Mouse (Mus musculus): ENCODE measurements at regions not wholly inside any gene's neighbourhood (a gene's known extent, or its start where the extent isn't known, plus 50 kb on each side); places are given as distances from the start of the nearest gene placed in this dataset.

DNA sequence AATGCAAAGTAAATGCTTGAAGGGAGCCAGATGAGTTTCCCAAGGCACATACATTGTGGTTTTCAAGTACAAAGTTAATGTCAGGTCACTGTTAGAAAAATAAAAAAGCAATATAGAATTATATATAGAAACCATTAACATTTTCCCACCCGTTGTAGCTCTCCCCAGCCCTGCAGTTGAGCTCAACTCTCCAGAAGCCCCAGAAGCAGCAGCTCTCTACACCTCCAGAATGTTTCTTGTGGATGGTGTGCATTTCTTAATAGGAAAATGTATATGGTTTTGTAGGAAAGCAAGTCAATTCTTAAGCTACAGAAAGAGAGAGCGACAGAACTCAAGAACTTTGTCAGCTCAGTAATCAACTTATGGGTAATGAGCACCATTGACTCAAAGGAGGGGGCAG lies 265.4 kb downstream of the Parp8 start:
- TF ChIP-seq E2F4 (IDR thresholded peaks at IDR 0.05; ENCODE audit: insufficient read depth), result no peak
- no peak for TF ChIP-seq MAX (IDR thresholded peaks at IDR 0.05; ENCODE audit: low read depth)
- no peak for TF ChIP-seq POLR2A (IDR thresholded peaks at IDR 0.05; ENCODE audit: insufficient read length, low read depth)
- TF ChIP-seq POLR2AphosphoS2 (IDR thresholded peaks at IDR 0.05; ENCODE audit: insufficient read length, low read depth), result no peak
- no peak for TF ChIP-seq MYOG (IDR thresholded peaks at IDR 0.05; ENCODE audit: control insufficient read depth in 1 of 3, insufficient read depth in 1 of 3, insufficient read length in 2 of 3, low read depth in 2 of 3)
- no peak for TF ChIP-seq MYOD1 (IDR thresholded peaks at IDR 0.05; ENCODE audit: control insufficient read depth in 1 of 3, insufficient read length in 2 of 3, low read depth in 2 of 3)
- no peak for TF ChIP-seq CEBPB (IDR thresholded peaks at IDR 0.05; ENCODE audit: insufficient read depth, poor library complexity, severe bottlenecking)
- TF ChIP-seq TCF12 (IDR thresholded peaks at IDR 0.05; ENCODE audit: insufficient read depth, poor library complexity, severe bottlenecking), result no peak

Measured in myocyte (in vitro differentiated cells).